Mouse (Mus musculus): ENCODE measurements around the gene Hrh3.

GRCm38 (mm10) chr2:180119439-180120291 lies 15.4 kb upstream of the Hrh3 start:
- TF ChIP-seq CTCF (IDR thresholded peaks at IDR 0.05; ENCODE audit: low read depth, low read length) (no peak), POLR2A (IDR thresholded peaks at IDR 0.05; ENCODE audit: extremely low read depth, insufficient read depth, low read length) (no peak)

Measured in liver, adult 2 months (tissue).